Mouse (Mus musculus): Measurements from ENCODE around the gene Cchcr1.
A peak's percentile ranks its signal among the peaks of the same experiment; 100 is the strongest.
"Not testable (repeated sequence)": the region's sequence is repeated elsewhere in the genome, so short reads cannot be mapped to it uniquely, and the experiment has no call there.

Cchcr1 gene

DNA sequence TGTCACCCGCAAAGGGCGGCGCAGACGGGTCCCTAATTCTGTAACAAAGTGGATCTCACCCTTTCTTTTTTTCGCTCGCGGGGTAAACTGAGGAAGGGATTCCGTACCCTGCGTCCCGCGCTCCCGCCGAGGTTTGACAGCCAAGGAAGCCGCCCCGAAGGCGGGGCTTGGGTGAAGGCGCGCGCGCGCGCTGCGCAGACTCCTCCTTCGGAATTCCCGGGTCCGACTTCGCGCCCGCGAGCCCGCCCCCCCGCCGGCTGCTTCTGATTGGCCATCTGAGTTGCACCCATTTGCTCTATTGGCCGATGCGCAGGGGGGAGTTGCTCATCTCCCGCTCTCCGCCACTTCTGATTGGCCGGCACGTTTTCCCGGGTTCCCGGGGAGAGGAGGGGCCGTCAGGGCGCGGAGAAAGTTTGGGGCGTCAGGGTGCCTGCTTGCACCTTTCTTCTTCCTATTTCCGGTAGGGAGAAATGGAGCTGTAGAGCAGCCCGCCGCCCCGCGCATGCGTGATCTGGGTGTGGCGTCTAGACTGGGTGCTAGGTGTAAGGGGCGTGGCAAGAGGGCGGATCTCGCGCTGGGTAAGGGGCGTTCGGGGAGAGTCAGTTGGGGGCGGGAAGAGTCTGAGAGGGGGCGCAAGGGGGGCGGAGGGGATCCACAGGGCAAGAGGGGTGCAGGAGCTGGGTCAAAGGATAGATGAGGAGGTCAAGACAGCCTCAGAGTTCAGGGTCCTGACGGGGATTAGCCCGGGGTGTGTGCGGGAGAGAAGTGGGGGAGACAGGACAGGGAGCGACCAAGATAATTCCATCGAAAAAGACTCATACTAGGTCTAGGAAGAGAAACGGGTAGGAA, at the start of gene Cchcr1, which contains the start of gene Tcf19:
Gene Cchcr1 (plus strand): TSS at position 449 of the 849 bp plus-strand sequence.
Gene Tcf19 (minus strand): TSS at position 173 of the 849 bp plus-strand sequence.
- DNase-seq: peak; percentile 98 to 99

GRCm38 (mm10) chr17:35468936-35469335, 48.0 kb upstream of the Cchcr1 start:
- not testable (repeated sequence) for DNase-seq

DNA sequence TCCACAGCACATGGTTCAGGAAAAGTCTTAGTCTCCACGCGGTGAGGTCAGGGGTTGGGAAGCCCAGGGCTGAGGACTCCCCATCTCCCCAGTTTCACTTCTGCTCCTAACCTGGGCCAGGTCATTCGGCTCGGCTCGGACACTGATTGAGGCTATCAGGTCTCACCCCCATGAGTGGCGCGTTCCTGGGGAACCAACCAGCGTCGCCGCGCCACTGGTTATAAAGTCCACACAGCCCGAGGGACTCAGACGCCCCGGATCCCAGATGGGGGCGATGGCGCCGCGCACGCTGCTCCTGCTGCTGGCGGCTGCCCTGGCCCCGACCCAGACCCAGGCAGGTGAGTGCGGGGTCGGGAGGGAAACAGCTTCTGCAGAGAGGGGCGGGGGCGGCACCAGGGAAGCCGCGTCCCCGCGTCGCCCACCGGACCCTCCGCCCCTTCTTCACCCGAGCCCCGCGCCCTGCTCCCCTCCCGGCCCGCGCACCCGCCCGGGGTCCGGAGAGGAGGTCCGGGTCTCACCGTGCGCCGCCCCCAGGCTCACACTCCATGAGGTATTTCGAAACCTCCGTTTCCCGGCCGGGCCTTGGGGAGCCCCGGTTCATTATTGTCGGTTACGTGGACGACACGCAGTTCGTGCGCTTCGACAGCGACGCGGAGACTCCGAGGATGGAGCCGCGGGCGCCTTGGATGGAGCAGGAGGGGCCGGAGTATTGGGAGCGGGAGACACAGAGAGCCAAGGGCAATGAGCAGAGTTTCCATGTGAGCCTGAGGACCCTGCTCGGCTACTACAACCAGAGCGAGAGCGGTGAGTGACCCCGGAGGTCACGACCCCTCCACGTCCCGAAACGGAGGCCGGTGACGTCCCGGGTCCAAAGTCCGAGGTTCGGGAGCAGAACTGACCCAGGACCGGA, 46.8 kb upstream of the Cchcr1 start, which contains the start of gene H2-Q10:
Gene H2-Q10 (plus strand): TSS at position 248 of the 910 bp plus-strand sequence.
- peak; percentile 20 to 30 for DNase-seq

DNA sequence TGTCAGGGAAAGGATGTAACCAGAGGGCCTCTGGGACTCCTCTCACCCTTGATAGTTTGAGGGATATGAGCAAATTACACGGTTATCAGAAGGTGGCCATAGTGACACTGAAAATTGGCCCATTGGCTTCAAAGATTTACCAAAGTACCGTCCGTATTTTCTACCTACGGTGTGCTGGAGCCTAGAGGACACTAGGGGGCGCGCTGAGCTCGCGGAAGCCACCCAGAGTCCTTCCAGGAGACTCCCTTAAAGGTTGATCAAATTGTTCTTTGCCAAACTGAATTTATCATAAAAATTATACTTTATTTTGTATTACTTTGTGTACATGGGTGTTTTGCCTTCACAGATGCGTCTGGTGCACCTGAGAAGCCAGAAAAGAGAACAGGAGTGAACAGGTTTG, 32.8 kb upstream of the Cchcr1 start:
- DNase-seq: peak; percentile 79 to 80

- DNase-seq: no peak
These were observed 31.2 kb upstream of the Cchcr1 start for GRCm38 (mm10) chr17:35485702-35486101.

GRCm38 (mm10) chr17:35486726-35487125, 30.2 kb upstream of the Cchcr1 start:
- DNase-seq: no peak

GRCm38 (mm10) chr17:35488041-35488440, 28.9 kb upstream of the Cchcr1 start:
- no peak for DNase-seq

DNA sequence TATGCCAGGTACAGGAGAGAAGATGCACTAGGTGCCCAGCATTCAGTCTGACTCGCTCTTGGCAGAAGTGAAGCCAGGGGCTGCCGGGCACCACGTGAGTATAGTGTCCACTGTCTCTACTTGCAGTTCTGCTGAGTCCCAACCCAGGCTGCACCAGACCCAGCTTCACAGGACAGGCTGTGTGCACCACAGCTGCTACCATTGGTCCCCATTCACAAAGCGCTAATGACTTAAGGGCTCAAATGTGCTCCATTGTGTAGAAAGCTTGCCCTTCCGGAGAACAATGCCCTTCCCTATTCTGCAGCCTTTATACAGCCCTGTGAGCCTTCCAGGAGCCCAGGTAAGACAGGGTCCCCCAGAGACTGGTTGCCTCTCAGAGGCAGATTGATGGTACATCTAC, 26.6 kb upstream of the Cchcr1 start:
- DNase-seq: no peak

DNA sequence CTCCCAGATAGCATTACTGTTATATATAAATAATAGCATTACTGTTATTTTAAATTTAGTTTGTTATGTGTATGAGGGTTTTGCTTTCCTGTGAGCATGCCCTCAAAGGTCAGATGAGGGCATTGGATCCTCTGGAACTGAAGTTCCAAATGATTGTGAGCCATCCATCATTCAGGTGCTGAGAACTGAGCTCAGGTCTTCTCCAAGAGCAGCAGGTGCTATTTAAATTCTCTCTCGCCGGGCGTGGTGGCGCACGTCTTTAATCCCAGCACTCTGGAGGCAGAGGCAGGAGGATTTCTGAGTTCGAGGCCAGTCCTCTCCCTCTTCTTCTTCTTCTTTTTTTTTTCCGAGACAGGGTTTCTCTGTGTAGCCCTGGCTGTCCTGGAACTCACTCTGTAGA, 19.8 kb upstream of the Cchcr1 start:
- DNase-seq: no peak

DNA sequence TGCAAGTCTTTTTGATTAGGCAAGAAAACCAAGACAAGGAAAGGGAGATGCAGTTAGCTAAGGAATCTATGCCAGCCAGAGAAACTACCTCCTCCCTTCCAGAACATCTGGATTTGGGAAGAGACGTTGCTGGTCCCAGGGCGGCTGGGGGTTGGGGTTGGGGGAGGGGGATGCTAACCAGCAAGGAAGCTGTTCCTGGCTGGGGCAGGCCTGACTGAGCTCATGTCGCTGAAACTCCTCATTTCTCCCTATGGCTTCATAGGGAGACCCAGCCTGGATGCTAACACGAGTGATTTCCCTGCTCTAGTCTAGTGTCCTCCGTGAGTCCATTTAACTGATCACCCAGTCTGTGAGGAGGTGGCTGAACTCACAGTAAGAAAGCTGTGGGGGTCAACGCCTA, 14.7 kb upstream of the Cchcr1 start:
- no peak for DNase-seq

DNA sequence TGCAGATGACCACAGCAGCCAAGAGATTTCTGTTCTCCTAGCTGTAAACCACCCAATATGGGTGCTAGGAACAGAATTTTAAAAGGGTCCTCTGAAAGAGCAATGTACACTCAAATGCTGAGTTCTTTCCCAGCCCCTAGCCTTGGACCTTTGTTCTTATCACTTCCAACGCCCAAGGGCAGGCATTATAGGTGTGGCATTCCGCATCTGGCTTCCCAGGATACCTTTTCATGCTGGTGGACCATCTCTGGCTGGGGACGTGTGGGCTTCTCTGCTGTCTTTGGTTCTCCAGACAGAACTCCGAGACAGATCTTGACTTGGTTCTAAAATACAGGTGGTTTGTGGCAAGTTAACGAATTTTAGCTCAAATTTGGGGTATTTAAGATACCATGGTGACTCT, 14.1 kb upstream of the Cchcr1 start:
- no peak for DNase-seq

- no peak for DNase-seq
These were observed 13.1 kb upstream of the Cchcr1 start for GRCm38 (mm10) chr17:35503849-35504248.

- no peak for DNase-seq
These were observed 12.0 kb upstream of the Cchcr1 start for GRCm38 (mm10) chr17:35504628-35505481.

DNA sequence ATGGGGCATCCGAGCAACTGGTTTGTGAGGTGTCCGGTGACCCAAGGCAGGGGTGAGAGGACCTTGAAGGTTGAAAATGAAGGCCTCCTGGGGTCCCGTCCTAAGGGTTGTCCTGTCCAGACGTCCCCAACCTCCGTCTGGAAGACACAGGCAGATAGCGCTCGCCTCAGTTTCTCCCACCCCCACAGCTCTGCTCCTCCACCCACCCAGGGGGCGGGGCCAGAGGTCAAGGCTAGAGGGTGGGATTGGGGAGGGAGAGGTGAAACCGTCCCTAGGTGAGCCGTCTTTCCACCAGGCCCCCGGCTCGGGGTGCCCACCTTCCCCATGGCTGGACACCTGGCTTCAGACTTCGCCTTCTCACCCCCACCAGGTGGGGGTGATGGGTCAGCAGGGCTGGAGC, 11.1 kb upstream of the Cchcr1 start, which contains the start of gene Pou5f1:
Gene Pou5f1 (plus strand): TSS at position 243 of the 400 bp plus-strand sequence.
- DNase-seq: no peak

GRCm38 (mm10) chr17:35506881-35507280, 10.0 kb upstream of the Cchcr1 start:
- DNase-seq: no peak

- DNase-seq: no peak
These were observed 9.2 kb upstream of the Cchcr1 start for GRCm38 (mm10) chr17:35507556-35508260.

DNA sequence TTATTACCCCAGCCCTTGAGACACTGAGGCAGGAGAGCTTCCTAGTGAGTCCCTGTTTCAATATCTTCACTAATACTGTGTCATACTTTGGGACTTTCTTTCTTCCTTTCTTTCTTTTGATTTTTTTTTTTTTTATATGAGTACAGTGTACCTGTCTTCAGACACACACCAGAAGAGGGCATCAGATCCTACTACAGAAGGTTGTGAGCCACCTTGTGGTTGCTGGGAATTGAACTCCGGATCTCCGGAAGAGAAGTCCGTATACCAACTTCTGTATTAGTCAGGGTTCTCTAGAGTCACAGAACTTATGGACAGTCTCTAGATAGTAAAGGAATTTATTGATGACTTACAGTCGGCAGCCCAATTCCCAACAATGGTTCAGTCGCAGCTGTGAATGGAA, 8.6 kb upstream of the Cchcr1 start:
- not testable (repeated sequence) for DNase-seq

DNA sequence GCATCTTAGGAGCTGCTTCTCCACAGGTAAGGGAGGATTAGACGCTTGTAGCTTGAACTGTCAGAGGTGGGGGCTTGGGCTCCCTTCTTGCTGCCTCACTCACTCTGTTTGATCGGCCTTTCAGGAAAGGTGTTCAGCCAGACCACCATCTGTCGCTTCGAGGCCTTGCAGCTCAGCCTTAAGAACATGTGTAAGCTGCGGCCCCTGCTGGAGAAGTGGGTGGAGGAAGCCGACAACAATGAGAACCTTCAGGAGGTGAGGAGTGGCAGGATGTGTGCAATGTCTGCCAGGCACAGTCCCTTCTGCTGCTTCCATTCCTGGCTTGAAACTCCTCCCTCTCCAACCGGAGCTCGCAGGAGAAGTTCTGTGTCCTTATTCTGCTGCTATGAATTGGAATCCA, 7.6 kb upstream of the Cchcr1 start:
- peak; percentile 71 to 75 for DNase-seq

DNA sequence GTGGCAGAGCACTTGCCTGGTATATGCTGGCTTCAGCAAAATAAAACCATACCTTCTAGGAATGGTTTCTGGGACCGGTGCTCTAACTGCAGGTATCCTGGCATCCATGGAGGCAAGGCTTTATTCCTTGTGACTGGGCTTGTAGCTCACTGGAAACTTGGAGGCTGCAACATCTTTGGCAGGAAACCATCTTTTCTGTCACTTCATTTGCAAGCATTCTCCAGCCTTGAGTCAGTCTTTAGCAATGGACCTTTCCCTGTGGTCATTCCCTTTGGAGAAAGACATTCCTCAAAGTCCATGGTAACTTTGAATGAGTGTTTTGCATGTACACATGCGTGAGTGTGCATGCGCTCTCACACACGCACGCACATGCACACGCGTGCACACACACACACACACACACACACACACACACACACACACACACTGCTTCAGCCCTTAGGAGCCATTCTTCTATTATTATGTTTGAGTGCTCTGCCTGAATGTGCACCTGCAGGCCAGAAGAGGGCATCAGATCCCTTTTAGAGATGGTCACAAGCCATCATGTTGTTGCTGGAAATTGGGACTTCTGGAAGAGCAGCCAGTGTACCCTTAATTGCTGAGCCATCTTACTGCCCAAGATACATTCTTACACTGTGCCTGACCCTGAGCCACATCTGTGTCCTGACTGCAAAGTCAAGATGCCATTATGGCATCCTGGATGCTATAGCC, 3.8 kb upstream of the Cchcr1 start:
- peak in 1 of 2 experiments; percentile 22 for DNase-seq

- DNase-seq: peak; percentile 90 to 92
These were observed 3.0 kb upstream of the Cchcr1 start for GRCm38 (mm10) chr17:35513886-35514285.

DNA sequence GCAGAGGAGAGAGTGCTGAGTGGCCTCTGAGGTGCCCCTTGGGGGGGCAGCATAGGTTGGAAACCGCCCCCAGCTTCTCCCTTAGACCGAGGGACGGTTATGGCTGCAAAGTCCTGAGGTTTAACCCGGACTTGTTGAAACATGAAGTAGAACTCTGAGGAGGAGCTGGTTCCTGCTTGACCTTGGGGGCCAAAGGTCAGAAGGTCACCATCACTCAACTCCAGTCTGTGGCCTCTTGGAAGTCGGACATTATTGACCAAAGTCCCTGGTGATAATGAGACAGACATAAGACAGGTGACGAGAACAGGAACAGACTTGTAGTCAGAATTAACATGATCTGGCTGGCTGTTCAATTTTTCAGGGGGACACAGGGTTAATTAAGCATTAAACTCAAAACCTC, 2.1 kb upstream of the Cchcr1 start:
- DNase-seq: no peak

Data from kidney, postnatal 4 days (tissue).